Mouse (Mus musculus): Measurements from ENCODE around the gene Cdh18. TPM values are rescaled to one million over a fixed set of nuclear protein-coding genes. Genes with fewer than 3 reads are reported as not detected.
"Not testable (repeated sequence)": the region's sequence is repeated elsewhere in the genome, so short reads cannot be mapped to it uniquely, and the experiment has no call there.

Gene Cdh18
- total and polyA plus RNA-seq, 2 experiments from 2014 or later: 5.1 to 32.3 TPM

DNA sequence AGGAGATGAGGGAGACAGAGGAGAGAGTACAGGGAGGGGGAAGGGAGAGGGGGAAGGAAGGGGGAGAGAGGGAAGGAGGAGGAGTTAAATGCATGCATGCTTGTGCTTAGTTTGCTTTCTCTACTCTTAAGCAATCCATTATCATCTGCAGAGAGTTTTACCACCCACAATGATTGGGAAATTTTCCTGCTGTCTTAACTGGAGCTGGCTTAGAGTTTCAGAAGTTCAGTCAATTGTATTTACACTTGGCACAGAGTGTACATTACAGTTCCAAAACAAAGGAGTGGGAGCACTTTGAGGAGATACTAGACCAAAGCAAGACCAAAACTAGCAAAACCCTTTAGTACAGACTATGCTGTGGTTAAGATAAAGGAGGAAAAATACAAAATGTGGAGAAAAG is 473.8 kb downstream of the Cdh18 start:
- H3K9me3 ChIP-seq (ENCODE audit: low read length): no peaks in the 10 kb centered on the region
- ATAC-seq (no peak), DNase-seq (no peak)
- H3K4me1 ChIP-seq (ENCODE audit: insufficient read depth): no peaks in the 10 kb centered on the region
- no peak overlapping the region for H3K4me2 ChIP-seq (ENCODE audit: low read depth)
- no peaks in the 10 kb centered on the region for H3K27me3 ChIP-seq (ENCODE audit: insufficient read depth, low read length)
- H3K36me3 ChIP-seq (ENCODE audit: insufficient read depth): no peaks in the 10 kb centered on the region
- H3K9ac ChIP-seq: no peak overlapping the region
- no peak overlapping the region for H3K4me3 ChIP-seq (ENCODE audit: low read depth, low read length)
- no peak overlapping the region for H3K27ac ChIP-seq (ENCODE audit: low read depth, low read length)
- TF ChIP-seq CTCF (IDR thresholded peaks at IDR 0.05; ENCODE audit: low read depth): no peak

- Histone ChIP-seq H3K27me3 (ENCODE audit: insufficient read depth, low read length) (no peaks in the 10 kb centered on the region), H3K4me3 (ENCODE audit: low read depth, low read length) (peak overlapping the region; percentile 54), H3K4me1 (ENCODE audit: insufficient read depth) (no peaks in the 10 kb centered on the region), H3K4me2 (ENCODE audit: low read depth) (peak overlapping the region; percentile 72), H3K9me3 (ENCODE audit: low read length) (no peaks in the 10 kb centered on the region), H3K27ac (ENCODE audit: low read depth, low read length) (peak overlapping the region; percentile 67; the same call in 1 of the 2 replicates), H3K36me3 (ENCODE audit: insufficient read depth) (no peaks in the 10 kb centered on the region), H3K9ac (peak overlapping the region; percentile 57)
- WGBS: 5% methylated on average over 14 of the region's 14 CpGs
- DNase-seq (peak; percentile 44), ATAC-seq (peak; percentile 56)
- TF ChIP-seq CTCF (IDR thresholded peaks at IDR 0.05; ENCODE audit: low read depth): no peak
These were observed 486.9 kb downstream of the Cdh18 start for GRCm38 (mm10) chr15:23035551-23036207.

DNA sequence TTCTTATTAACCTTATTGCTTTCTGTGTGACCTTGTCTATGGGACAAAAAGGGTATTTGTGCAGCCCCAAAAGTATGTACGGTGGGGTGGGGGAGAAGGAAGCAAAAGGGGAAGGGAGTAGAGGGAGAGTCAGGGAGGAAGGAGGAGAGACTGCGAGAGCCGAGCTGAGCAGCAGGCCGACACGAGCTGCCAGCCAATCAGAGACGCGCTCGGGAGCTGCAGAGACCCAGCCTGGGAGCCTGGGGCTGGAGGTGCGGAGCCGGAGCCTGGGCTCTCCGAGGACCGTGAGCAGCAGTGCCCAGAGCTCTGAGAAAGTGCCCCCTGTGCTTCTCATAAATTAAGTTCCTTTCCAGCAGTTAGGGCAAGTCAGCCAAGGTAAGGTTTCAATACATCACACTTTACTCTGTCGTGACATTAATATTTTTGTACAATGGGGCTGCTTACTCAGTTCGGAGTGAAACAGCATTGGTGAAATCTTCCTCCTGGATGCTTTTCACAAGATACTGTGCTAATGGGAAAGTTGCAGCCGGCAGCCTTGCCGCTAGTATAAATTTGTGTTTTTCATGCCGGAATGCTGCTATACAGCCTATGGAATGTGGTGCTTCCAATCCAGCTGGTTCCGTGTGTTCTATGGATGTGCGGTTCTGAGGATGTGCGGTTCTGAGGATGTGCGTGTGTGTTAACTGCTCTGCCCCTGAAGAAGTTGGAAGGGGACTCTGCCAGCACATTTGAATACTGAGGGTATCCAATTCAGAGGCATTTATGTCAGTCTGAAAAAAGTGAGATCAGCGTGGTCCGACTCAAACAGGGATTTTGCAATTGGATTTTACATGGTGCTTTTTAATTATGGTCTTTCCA is 487.6 kb downstream of the Cdh18 start:
- Histone ChIP-seq H3K27me3 (ENCODE audit: insufficient read depth, low read length) (no peaks in the 10 kb centered on the region), H3K27ac (ENCODE audit: low read depth, low read length) (peak overlapping the region; percentile 67; the same call in 1 of the 2 replicates), H3K9ac (peak overlapping the region; percentile 57), H3K36me3 (ENCODE audit: insufficient read depth) (no peaks in the 10 kb centered on the region), H3K4me3 (ENCODE audit: low read depth, low read length) (peak overlapping the region; percentile 54), H3K9me3 (ENCODE audit: low read length) (no peaks in the 10 kb centered on the region), H3K4me1 (ENCODE audit: insufficient read depth) (no peaks in the 10 kb centered on the region), H3K4me2 (ENCODE audit: low read depth) (peak overlapping the region; percentile 72)
- DNase-seq (peak; percentile 85), ATAC-seq (peak; percentile 99)
- TF ChIP-seq CTCF (IDR thresholded peaks at IDR 0.05; ENCODE audit: low read depth): no peak
- WGBS: 1% methylated on average over 23 of the region's 23 CpGs

- H3K4me2 ChIP-seq (ENCODE audit: low read depth): peak overlapping the region; percentile 72
- H3K27ac ChIP-seq (ENCODE audit: low read depth, low read length): no peak overlapping the region
- ATAC-seq: no peak
- H3K9me3 ChIP-seq (ENCODE audit: low read length): no peaks in the 10 kb centered on the region
- H3K36me3 ChIP-seq (ENCODE audit: insufficient read depth): no peaks in the 10 kb centered on the region
- no peak for TF ChIP-seq CTCF (IDR thresholded peaks at IDR 0.05; ENCODE audit: low read depth)
- H3K9ac ChIP-seq: no peak overlapping the region
- peak overlapping the region; percentile 54 for H3K4me3 ChIP-seq (ENCODE audit: low read depth, low read length)
- DNase-seq: no peak
- H3K27me3 ChIP-seq (ENCODE audit: insufficient read depth, low read length): no peaks in the 10 kb centered on the region
- H3K4me1 ChIP-seq (ENCODE audit: insufficient read depth): no peaks in the 10 kb centered on the region
These were observed 488.7 kb downstream of the Cdh18 start for GRCm38 (mm10) chr15:23037561-23037960.

DNA sequence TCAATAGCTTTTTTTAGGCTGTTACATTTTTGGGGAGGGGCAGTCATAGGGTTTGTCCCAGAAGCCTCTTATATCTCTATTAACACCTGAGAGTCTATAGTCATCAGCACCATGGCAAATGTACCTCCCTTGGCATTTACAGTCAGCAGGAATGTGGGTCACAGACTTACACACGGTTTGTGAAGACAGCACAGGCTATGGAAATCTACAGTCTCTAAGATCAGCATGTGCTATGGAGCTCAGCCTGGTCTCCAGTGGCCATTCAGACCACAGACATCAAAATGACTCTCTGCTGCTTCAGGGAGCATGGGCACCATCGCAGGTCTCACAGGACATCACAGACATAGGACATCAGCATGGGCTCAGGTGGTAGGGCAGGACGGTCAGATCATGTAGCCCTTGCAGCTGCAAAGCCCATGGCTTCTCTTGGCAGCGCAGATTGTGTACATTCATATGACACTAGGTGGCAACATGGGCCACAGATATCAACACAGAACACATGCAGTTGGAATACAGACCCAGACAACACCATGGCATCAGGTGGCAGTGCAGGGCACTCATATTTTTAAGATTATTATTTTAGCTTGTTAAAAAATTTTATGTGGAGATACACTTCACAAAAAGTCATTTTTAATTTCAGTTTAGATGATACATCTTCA is 497.4 kb downstream of the Cdh18 start:
- ATAC-seq (no peak), DNase-seq (no peak)
- Histone ChIP-seq H3K4me1 (ENCODE audit: insufficient read depth) (no peaks in the 10 kb centered on the region), H3K27me3 (ENCODE audit: insufficient read depth, low read length) (no peaks in the 10 kb centered on the region), H3K9ac (no peak overlapping the region), H3K4me2 (ENCODE audit: low read depth) (no peak overlapping the region), H3K27ac (ENCODE audit: low read depth, low read length) (no peak overlapping the region), H3K4me3 (ENCODE audit: low read depth, low read length) (no peak overlapping the region), H3K36me3 (ENCODE audit: insufficient read depth) (no peaks in the 10 kb centered on the region), H3K9me3 (ENCODE audit: low read length) (no peaks in the 10 kb centered on the region)
- TF ChIP-seq CTCF (IDR thresholded peaks at IDR 0.05; ENCODE audit: low read depth): no peak
- 84% methylated on average over 4 of the region's 4 CpGs for WGBS

- Histone ChIP-seq H3K9ac (no peak overlapping the region), H3K4me2 (ENCODE audit: low read depth) (no peak overlapping the region), H3K27ac (ENCODE audit: low read depth, low read length) (no peak overlapping the region), H3K4me1 (ENCODE audit: insufficient read depth) (no peaks in the 10 kb centered on the region), H3K27me3 (ENCODE audit: insufficient read depth, low read length) (no peaks in the 10 kb centered on the region), H3K36me3 (ENCODE audit: insufficient read depth) (no peaks in the 10 kb centered on the region), H3K4me3 (ENCODE audit: low read depth, low read length) (no peak overlapping the region), H3K9me3 (ENCODE audit: low read length) (no peaks in the 10 kb centered on the region)
- no peak for DNase-seq
- WGBS: 56% methylated on average over 2 of the region's 2 CpGs
- no peak for ATAC-seq
- TF ChIP-seq CTCF (IDR thresholded peaks at IDR 0.05; ENCODE audit: low read depth): no peak
These were observed 503.2 kb downstream of the Cdh18 start for GRCm38 (mm10) chr15:23052006-23052405.

DNA sequence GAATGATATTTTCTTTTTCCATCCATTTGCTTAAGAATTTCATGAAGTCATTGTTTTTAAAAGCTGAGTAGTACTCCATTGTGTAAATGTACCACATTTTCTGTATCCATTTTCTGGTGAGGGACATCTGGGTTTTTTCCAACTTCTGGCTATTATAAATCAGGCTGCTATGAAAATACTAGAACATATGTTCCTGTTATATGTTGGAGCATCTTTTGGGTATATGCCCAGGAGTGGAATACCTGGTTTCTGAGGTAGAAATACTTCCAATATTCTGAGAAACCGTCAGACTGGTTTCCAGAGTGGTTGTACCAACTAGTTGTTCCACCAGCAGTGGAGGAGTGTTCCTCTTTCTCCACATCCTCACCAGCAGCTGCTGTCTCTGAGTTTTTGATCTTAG is 536.5 kb downstream of the Cdh18 start:
- not testable (repeated sequence) for H3K4me1 ChIP-seq (ENCODE audit: insufficient read depth); H3K36me3 ChIP-seq (ENCODE audit: insufficient read depth); H3K27me3 ChIP-seq (ENCODE audit: insufficient read depth, low read length); DNase-seq; H3K9me3 ChIP-seq (ENCODE audit: low read length); H3K9ac ChIP-seq; H3K4me2 ChIP-seq (ENCODE audit: low read depth); H3K27ac ChIP-seq (ENCODE audit: low read depth, low read length); ATAC-seq; H3K4me3 ChIP-seq (ENCODE audit: low read depth, low read length)
- 83% methylated on average over 1 of the region's 1 CpGs for WGBS
